Mouse (Mus musculus) MEL-GATA-1-ER (cell line): ENCODE data around the gene Frem3.

Experiments
- DNase-seq: peaks from one replicate; pipeline ENCODE4 v3.0.0-alpha.2; 2012; ENCODE audit warnings: low read depth; ENCODE audit errors: extremely low read depth

Frem3 gene

GRCm38 (mm10) chr8:80610549-80611440 lies at the start of gene Frem3:
TSS of gene Frem3 (plus strand) at chr8:80611080.
- DNase-seq, result no peak

DNA sequence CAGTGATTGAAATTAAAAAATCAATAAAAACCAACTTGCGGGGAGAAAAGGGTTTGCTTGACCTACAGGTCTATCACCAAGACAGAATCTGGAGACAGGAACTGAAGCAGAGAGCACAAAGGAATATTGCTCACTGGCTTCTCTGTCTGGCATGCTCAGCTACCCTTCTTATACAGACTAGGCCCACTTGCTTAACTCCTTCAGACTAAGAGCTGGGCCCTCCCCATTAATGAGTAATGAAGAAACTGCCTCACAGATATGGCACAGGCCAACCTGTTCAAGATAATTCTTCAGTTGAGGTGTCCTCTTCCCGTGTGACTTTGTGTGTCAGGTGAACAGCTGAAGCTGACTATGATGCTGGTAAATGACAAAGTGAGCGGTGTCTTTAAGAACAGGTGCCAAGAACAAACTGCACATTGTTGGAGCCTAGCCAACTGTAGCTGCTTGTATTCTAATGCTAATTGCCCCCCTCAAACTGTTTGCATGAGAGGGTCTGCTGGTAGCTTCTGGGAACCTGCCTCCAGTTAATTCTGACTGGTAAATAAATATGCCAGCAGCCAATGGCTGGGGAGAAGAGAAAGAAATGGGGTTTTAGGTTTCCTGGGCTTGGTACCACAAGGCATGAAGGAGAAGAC lies 46.6 kb upstream of the Frem3 start:
- no peak for DNase-seq

GRCm38 (mm10) chr8:80567471-80567870 lies 43.4 kb upstream of the Frem3 start:
- DNase-seq, result no peak

GRCm38 (mm10) chr8:80568243-80568995 lies 42.5 kb upstream of the Frem3 start:
- DNase-seq, result no peak

DNA sequence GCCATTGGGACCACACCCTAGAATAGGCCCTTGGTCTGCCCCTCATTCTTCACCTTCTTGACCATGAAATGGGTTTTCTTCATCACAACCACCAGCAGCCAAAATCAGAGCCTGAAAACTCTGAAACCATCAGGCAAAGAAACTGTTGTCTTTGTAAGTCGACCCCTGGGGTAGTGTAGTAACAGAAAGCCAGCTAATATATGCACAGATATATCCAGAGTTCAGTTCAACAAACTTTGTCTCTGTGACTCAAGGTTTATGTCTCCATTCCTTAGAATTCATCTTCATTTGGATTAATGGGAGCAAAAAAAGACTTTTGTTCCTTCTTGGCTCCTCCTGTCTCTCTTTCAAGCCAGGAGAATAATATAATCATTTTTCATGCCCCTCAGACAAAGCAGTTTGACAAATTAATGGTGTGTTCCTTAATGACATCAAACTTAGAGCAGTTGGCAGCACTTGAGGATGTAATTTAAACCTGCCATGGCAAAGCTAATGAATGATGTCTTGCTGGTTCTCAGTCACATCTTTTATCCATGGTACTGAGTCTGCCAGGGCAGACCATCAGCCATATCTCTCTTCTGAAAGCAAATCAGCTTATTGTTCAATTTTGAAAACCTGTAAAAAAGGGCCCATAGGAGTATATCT lies 38.3 kb upstream of the Frem3 start:
- DNase-seq, result no peak

DNA sequence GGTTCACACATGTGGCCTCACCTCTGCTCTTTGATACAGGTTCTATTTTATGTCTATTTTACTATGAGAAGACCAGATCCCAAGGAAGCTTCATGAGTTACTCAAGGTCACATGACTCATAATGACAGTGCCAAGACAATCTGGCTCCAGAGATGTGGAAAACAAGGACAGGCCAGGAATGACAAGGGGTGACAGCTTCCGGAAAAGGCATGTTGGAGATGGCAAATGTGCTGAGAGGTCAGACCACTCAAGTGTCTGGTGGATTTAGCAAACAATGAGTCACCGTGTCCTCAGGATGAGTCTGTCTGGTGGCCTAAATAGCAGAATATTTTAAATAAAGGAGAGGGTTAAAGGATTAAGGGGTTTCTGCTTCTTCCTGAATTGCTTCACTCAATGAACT lies 33.8 kb upstream of the Frem3 start:
- no peak for DNase-seq

- no peak for DNase-seq
Observed at GRCm38 (mm10) chr8:80579038-80579437, 31.8 kb upstream of the Frem3 start.

DNA sequence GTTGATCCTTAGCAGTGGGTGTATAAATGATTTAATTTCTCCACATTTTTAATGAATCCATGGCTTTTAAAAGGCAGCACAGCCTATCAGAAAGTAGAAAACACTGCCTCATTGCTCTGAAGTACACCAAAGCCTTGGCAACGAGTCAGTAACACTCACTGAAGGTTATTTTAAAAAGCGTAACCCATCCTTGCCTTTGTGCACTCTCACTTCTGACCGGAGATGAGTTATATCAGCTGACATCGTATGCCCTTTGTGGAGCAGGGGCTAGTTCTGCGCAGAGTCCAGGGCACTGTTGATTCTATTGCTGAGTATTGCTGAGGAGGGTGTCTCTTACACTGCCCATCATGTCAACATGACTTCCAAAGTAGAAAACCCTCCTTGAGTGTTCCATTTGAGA lies 18.3 kb upstream of the Frem3 start:
- DNase-seq, result no peak

DNA sequence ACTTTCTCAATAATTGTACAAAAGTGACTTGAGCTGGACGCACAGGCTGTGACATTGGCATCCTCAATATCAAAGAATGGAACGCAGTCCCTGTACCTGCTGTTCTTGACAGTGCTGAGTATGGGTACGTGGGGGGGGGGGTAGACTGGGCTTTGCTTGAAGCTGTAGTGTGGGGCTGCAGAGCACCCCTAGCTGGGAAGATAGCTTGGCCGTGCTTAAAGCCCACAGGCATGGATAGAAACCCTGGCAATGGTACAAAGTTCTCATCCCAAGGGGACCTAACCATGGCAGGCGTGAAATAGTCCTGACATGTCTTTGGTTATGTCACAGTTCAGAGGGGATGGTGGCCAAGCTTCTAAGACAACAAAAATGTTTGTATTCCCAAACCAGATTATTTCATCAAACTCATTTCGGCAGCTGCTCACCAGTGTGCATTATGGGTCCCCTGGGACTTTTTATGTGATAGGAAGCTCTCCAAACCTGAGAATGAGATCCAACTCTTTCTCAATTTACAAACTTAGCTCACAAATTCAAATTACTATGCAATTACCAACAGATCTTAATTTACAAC lies 10.2 kb upstream of the Frem3 start:
- no peak for DNase-seq

GRCm38 (mm10) chr8:80601886-80602285 lies 9.0 kb upstream of the Frem3 start:
- no peak for DNase-seq

DNA sequence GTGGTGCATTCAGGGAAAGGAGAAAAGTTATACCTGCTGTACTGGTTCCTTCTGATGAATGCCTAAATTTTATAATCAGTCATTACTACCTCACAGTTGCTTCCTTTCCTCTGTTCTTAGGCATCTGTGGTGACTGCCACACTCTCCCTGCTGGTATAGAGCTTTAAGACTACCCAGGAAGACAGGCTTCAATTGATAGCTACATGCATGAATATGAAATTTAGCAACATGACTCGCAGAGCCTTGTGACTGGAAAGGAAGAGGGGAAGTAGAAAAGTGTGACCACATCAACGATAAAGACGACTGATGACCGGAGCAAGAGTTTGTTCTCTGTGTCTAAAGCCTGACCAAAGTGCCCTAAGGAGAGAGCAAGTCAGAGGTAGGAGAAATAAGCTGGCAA lies 3.8 kb upstream of the Frem3 start:
- no peak for DNase-seq

- no peak for DNase-seq
Observed at GRCm38 (mm10) chr8:80611441-80611751, 516 bp downstream of the Frem3 start.

GRCm38 (mm10) chr8:80619787-80620186 lies 8.9 kb downstream of the Frem3 start:
- peak; percentile 26 for DNase-seq

DNA sequence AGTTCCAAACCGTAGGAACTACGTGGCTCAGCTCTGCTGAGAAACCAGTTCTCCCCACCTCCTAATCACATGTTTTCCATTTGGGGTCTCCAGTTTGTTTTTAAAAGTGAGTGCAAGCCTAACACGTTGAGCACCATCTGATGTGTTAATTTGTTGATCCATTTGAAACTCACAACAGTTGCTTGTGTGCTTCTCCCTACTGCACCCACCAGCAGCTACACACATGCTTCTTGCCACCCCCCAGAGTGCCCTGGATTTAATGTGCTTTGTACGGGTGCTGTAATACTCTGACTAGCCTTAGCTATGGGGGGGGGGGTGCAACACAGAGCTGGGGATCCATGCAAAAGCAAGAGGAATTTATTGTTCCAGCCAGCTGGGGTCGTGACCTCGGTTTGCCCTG lies 36.5 kb downstream of the Frem3 start:
- no peak for DNase-seq

GRCm38 (mm10) chr8:80657639-80658038 lies 46.8 kb downstream of the Frem3 start:
- no peak for DNase-seq

- DNase-seq, result peak; percentile 59
Observed at GRCm38 (mm10) chr8:80661055-80661454, 50.2 kb downstream of the Frem3 start.

- peak; percentile 47 for DNase-seq
Observed at GRCm38 (mm10) chr8:80663476-80663875, 52.6 kb downstream of the Frem3 start.

DNA sequence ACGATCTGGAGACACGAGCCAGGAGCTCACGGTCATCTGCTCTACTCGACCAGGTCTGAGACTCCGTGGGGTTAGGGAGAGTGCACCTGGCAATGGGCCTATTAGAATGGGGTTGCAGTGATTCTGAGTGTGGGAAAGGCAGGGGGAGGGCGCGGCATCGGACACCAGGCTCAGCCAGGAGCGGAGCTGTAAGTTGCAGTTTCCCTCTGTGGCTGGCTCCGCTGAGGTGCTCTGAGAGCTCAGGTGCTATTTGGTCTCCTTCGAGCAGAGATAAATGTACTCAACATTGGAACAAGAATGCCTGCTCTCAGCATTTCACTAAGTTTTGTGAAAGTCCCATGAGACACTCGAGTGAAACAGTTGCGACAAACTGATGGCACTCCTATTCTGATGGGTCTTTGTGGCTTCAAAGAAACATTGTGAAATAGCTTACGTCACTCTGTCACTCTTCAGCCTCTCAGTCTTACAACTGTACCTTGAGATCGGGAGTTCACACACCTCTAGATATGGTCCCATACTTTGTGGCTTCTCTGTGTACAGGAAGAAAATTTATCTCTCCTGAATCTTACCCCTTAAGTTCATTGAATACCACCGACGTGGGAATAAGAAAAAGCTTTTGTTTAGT lies 58.5 kb downstream of the Frem3 start:
- DNase-seq, result no peak

DNA sequence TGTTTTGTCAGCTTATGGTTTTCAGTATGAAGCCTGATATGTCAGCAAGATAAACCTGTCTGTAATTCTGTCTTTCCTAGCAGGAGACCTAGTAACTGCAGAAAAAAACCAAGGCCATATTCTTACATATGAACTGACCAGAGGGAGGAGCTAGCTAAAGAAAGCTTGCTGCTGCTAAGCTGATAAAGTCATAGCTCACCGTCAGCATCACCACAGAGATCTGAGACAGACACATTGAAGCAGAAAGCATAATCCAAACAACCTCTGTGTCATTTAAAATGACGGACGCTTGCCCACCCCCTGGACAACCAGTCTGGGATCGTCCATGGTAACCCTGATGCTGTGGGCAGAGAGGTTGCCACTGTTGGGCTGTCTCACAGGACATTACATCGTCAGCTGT lies 71.7 kb downstream of the Frem3 start:
- DNase-seq, result no peak

DNA sequence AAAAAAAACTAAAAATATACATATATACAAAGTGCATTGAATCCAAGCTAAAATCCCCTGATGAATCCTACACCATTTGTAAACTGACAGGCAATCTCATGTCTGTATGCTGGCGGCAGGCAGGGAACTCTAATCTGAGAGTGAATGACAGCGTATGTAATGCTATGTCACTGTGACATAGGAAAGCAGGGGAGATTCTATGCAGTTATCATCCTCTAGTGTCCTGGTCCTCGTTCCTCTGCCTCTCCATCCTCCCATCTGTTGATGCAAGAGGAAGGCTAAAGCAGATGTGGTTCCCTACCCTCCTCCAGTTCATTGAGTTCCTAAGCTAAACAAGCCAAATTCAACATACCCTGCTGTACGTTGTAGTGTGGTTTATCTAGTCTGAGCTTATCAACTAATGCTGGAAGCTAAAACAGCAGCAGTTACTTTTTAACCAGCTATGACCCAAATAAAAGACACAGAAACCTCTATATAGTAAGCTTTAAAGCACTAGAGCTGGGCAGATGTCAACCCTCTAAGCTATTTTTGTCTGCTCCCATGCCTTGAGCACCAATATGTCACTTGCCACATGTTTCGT lies 73.0 kb downstream of the Frem3 start:
- no peak for DNase-seq

DNA sequence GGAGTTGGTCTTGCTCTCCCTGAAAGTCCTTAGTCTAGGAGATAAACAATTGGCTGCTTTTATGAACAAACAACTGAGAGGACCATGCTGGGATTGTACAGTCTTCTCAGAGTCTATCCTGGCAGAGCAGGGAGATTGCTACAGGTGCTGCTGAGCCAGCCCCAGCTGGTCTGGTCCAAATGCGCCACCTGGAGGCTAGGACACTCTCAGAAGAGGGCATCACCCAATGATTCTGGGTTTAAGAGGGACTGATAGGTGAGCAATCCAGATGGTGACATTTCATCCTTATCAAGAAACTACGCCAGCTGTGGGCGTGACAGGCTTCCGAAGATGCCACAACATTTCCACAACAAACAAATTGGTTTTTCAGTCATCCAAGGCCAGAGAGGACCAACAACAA lies 77.3 kb downstream of the Frem3 start:
- peak; percentile 30 for DNase-seq
